Mouse (Mus musculus): ENCODE measurements around the gene Ccdc58. TPM values are rescaled to one million over a fixed set of nuclear protein-coding genes. Genes with fewer than 3 reads are reported as not detected.
"Not testable (repeated sequence)": the region's sequence is repeated elsewhere in the genome, so short reads cannot be mapped to it uniquely, and the experiment has no call there.

Gene Ccdc58
- polyA plus RNA-seq, 1 experiment from 2014 or later: 78.4 TPM

DNA sequence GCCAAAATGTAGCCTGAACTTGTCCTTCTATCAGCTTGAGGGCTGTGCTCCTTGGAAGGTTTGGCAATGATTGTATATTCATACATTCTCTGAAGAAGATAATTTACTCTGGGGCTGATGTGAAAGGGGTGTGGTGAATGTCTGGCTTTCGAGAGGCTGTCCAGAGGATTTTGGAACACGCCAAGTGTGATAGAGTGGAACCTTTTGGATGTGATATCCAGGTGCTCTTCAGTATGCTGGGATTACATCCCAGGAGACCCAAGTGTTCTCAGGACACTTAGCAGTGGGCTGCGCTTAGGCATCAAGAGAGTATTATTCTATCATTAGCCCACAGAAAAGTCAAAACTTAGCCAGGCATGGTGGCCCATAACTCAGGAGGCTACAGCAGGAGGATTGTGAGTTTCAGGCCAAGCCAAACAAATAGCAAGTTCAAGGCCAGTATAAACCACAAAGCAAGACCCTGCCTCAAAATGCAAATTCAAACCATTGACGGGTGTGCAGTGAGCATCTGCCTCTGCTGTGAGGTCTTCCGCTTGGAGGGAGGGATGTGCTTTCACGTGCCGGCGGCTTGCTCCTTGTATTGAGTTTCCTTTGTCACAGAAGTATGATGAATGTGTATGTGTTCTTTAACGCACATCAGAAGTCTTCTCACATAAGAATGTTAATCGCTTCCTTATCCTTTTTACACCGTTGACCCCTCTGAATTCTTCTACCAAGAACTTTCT lies 19.5 kb downstream of the Ccdc58 start:
- no peak for DNase-seq (ENCODE audit: low spot score)
- H3K27ac ChIP-seq (ENCODE audit: low read depth, low read length): no peak overlapping the region
- 86% methylated on average over 11 of the region's 11 CpGs for WGBS
- H3K4me3 ChIP-seq (ENCODE audit: low read depth, low read length): no peak overlapping the region
- H3K9ac ChIP-seq (ENCODE audit: low read depth, low read length): no peak overlapping the region
- ATAC-seq (ENCODE audit: low FRiP score): no peak
- no peak overlapping the region for H3K4me2 ChIP-seq (replicated peaks; ENCODE audit: low read depth, low read length)
- H3K9me3 ChIP-seq (ENCODE audit: control insufficient read depth, low read length): no peaks in the 10 kb centered on the region
- H3K36me3 ChIP-seq (ENCODE audit: control insufficient read depth, insufficient read depth, low read length): no peaks in the 10 kb centered on the region
- H3K27me3 ChIP-seq (ENCODE audit: control insufficient read depth, insufficient read depth, low read length): no peaks in the 10 kb centered on the region
- no peaks in the 10 kb centered on the region for H3K4me1 ChIP-seq (replicated peaks; ENCODE audit: control insufficient read depth, insufficient read depth, low read length)

DNA sequence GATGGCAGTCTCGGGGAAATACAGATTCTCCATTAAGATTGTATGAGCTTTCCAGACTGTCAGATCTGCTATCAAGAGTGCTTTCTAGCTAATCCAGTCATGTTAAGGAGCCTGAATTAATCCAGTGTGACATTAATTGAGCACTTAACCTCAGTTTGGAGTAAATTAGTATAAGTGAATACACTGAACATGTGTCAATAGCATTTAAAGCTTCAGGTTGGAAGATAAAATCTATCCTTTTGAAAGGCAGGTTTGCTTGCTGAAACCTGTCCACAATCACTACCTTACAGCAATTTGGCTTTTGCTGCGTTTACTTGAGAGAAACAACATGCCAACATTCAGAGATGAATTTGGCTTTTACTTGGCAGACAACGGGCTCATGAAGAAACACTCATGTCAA lies 22.6 kb downstream of the Ccdc58 start:
- 88% methylated on average over 3 of the region's 3 CpGs for WGBS
- Histone ChIP-seq H3K4me3 (ENCODE audit: low read depth, low read length) (no peak overlapping the region), H3K36me3 (ENCODE audit: control insufficient read depth, insufficient read depth, low read length) (no peaks in the 10 kb centered on the region), H3K4me2 (replicated peaks; ENCODE audit: low read depth, low read length) (no peak overlapping the region), H3K9me3 (ENCODE audit: control insufficient read depth, low read length) (no peaks in the 10 kb centered on the region), H3K27me3 (ENCODE audit: control insufficient read depth, insufficient read depth, low read length) (no peaks in the 10 kb centered on the region), H3K9ac (ENCODE audit: low read depth, low read length) (no peak overlapping the region), H3K27ac (ENCODE audit: low read depth, low read length) (no peak overlapping the region), H3K4me1 (replicated peaks; ENCODE audit: control insufficient read depth, insufficient read depth, low read length) (no peaks in the 10 kb centered on the region)
- DNase-seq (ENCODE audit: low spot score) (no peak), ATAC-seq (ENCODE audit: low FRiP score) (no peak)

DNA sequence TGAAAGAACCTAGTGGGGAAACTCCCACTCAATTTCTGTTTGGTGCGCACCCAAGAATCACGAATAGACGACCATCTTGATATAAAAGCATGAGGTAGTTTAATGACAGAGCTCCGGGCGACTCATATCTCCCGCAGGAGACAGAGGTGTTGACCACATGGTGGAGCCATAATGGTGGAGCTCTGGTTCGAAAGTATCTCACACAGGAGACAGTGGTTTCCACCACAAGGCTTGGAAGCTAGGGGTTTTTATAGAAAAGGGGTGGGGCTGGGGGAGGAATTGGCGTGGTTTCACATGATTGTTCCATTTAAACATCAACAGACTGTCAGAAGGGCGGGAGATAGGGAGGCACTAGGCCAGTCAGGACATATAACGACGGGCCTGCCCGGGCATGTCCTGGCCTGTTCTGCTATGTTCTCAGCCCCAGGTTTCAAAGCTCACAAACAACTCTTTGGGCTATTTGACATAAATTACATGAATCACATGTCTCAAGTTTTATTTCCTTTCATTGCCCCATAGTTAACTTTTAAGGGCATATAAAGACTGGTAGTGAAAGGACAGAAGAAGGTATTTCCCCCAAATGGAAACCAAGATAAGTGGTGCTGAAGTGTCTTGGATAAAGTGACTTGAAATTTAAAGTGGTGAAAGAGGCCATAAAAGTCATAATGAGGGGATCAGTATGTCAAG lies 26.5 kb downstream of the Ccdc58 start:
- not testable (repeated sequence) for H3K4me2 ChIP-seq (replicated peaks; ENCODE audit: low read depth, low read length); H3K27me3 ChIP-seq (ENCODE audit: control insufficient read depth, insufficient read depth, low read length); ATAC-seq (ENCODE audit: low FRiP score); H3K4me1 ChIP-seq (replicated peaks; ENCODE audit: control insufficient read depth, insufficient read depth, low read length); H3K36me3 ChIP-seq (ENCODE audit: control insufficient read depth, insufficient read depth, low read length); H3K9me3 ChIP-seq (ENCODE audit: control insufficient read depth, low read length); H3K4me3 ChIP-seq (ENCODE audit: low read depth, low read length); DNase-seq (ENCODE audit: low spot score); H3K27ac ChIP-seq (ENCODE audit: low read depth, low read length); H3K9ac ChIP-seq (ENCODE audit: low read depth, low read length)
- 92% methylated on average over 12 of the region's 12 CpGs for WGBS

DNA sequence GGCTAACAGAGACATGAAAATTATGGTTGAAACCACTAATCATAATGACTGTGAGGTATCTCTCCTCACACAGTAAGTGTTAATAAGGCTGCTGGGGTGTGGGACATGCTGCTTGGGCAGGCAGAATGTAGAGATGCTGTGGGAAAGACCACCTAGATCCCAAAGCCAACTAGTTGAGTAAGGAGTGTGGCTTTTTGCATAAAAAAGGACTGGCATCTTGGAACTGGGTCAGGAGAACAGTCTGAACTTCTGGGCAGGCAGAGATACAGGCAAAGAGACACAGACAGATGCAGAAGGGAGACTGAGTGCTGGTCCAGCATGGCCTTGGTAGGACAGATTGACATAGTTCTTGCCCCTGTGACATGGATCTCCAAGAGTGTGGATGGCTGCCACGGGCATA lies 30.0 kb downstream of the Ccdc58 start:
- Histone ChIP-seq H3K36me3 (ENCODE audit: control insufficient read depth, insufficient read depth, low read length) (no peaks in the 10 kb centered on the region), H3K9me3 (ENCODE audit: control insufficient read depth, low read length) (no peaks in the 10 kb centered on the region), H3K4me2 (replicated peaks; ENCODE audit: low read depth, low read length) (no peak overlapping the region), H3K4me3 (ENCODE audit: low read depth, low read length) (no peak overlapping the region), H3K27me3 (ENCODE audit: control insufficient read depth, insufficient read depth, low read length) (no peaks in the 10 kb centered on the region), H3K4me1 (replicated peaks; ENCODE audit: control insufficient read depth, insufficient read depth, low read length) (no peaks in the 10 kb centered on the region), H3K9ac (ENCODE audit: low read depth, low read length) (no peak overlapping the region), H3K27ac (ENCODE audit: low read depth, low read length) (no peak overlapping the region)
- ATAC-seq (ENCODE audit: low FRiP score): no peak
- 83% methylated on average over 1 of the region's 1 CpGs for WGBS
- DNase-seq (ENCODE audit: low spot score): no peak

DNA sequence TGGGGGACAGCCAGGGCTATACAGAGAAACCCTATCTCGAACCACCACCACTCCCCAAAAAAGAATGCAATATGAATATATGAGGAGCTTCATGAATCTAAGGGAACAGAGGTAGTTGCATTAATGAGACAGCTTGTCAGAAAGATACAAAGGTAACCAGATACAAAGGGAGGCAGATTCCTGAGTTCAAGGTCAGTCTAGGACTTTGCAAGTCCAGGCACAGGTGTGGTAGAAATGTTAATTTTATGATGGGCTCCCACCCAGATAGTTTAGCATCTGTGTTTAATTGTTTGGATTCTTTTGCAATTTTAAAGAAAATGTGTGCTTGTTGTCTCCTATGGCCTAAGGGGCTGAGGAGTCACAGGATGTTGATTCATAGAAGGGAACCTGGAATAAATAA lies 30.7 kb downstream of the Ccdc58 start:
- DNase-seq (ENCODE audit: low spot score): no peak
- no peak overlapping the region for H3K4me2 ChIP-seq (replicated peaks; ENCODE audit: low read depth, low read length)
- H3K9me3 ChIP-seq (ENCODE audit: control insufficient read depth, low read length): no peaks in the 10 kb centered on the region
- no peak overlapping the region for H3K4me3 ChIP-seq (ENCODE audit: low read depth, low read length)
- no peak overlapping the region for H3K9ac ChIP-seq (ENCODE audit: low read depth, low read length)
- H3K36me3 ChIP-seq (ENCODE audit: control insufficient read depth, insufficient read depth, low read length): no peaks in the 10 kb centered on the region
- H3K27me3 ChIP-seq (ENCODE audit: control insufficient read depth, insufficient read depth, low read length): no peaks in the 10 kb centered on the region
- WGBS: 85% methylated on average over 1 of the region's 1 CpGs
- no peak overlapping the region for H3K27ac ChIP-seq (ENCODE audit: low read depth, low read length)
- H3K4me1 ChIP-seq (replicated peaks; ENCODE audit: control insufficient read depth, insufficient read depth, low read length): no peaks in the 10 kb centered on the region
- ATAC-seq (ENCODE audit: low FRiP score): no peak

DNA sequence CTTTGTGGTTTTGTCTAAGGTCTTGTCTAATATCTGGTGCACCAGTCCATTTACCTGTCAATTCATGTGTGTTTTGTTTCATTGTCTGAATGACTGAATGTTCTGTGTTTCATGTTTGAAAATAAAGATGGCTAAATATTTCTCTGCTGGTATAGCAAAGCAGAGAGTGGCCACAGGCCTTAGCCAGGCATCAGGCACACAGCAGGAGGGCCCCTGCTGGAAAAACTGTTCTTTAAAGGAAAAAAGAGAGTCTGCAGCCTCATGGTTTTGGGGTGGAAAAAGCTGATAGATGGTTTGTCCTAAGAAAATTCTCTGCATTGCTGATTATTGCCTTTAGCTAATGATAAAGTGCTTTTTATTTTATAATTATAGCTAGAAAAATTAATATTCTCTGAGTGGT lies 40.0 kb downstream of the Ccdc58 start:
- not testable (repeated sequence) for H3K36me3 ChIP-seq (ENCODE audit: control insufficient read depth, insufficient read depth, low read length); H3K4me3 ChIP-seq (ENCODE audit: low read depth, low read length); H3K9me3 ChIP-seq (ENCODE audit: control insufficient read depth, low read length); H3K4me2 ChIP-seq (replicated peaks; ENCODE audit: low read depth, low read length); H3K9ac ChIP-seq (ENCODE audit: low read depth, low read length); H3K27me3 ChIP-seq (ENCODE audit: control insufficient read depth, insufficient read depth, low read length); DNase-seq (ENCODE audit: low spot score); ATAC-seq (ENCODE audit: low FRiP score); H3K27ac ChIP-seq (ENCODE audit: low read depth, low read length); H3K4me1 ChIP-seq (replicated peaks; ENCODE audit: control insufficient read depth, insufficient read depth, low read length)

DNA sequence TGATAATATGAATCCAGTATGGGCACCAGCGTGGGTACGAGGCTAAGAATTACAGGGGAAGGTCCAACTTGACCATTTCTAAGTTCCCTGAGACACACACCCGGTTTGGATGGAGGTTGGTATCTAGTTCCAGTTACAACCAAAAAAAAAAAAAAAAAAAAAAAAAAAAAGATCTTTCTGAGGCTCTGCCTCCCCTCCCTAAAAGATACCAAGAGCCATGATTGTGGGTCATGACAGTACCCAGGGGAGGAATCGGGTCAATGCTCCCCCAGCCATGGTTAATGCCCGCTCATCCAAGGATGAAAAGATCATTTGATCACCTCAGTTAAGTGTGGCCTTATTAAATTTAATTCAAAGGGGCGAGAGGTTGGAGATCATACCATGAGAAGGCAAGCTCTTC lies 44.3 kb downstream of the Ccdc58 start:
- not testable (repeated sequence) for DNase-seq (ENCODE audit: low spot score); H3K4me1 ChIP-seq (replicated peaks; ENCODE audit: control insufficient read depth, insufficient read depth, low read length); ATAC-seq (ENCODE audit: low FRiP score); H3K9me3 ChIP-seq (ENCODE audit: control insufficient read depth, low read length); H3K4me3 ChIP-seq (ENCODE audit: low read depth, low read length); H3K27ac ChIP-seq (ENCODE audit: low read depth, low read length); H3K9ac ChIP-seq (ENCODE audit: low read depth, low read length); H3K36me3 ChIP-seq (ENCODE audit: control insufficient read depth, insufficient read depth, low read length); H3K4me2 ChIP-seq (replicated peaks; ENCODE audit: low read depth, low read length); H3K27me3 ChIP-seq (ENCODE audit: control insufficient read depth, insufficient read depth, low read length)
- WGBS: 89% methylated on average over 6 of the region's 6 CpGs

DNA sequence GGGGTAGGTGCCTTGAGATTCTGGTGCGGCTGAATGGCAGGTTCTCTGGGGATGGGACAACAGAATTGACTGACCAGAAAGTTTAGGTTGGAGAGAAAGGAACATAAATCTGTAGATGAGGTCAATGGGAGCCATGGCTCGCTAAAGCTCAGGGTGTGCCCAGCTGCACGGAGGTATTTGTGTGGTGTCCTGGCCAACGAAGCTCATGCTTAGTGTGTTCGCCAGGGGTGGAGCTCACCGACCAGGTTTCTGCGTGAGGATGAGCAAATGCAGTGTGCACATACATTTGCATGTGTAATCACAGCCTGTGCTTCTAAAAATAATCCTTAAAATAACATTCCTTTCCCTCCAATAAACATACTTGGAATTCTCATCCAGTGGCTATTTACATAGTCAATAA lies 56.6 kb downstream of the Ccdc58 start:
- H3K9ac ChIP-seq (ENCODE audit: low read depth, low read length): no peak overlapping the region
- H3K36me3 ChIP-seq (ENCODE audit: control insufficient read depth, insufficient read depth, low read length): no peaks in the 10 kb centered on the region
- no peak overlapping the region for H3K4me3 ChIP-seq (ENCODE audit: low read depth, low read length)
- no peaks in the 10 kb centered on the region for H3K9me3 ChIP-seq (ENCODE audit: control insufficient read depth, low read length)
- H3K4me2 ChIP-seq (replicated peaks; ENCODE audit: low read depth, low read length): no peak overlapping the region
- H3K27me3 ChIP-seq (ENCODE audit: control insufficient read depth, insufficient read depth, low read length): no peaks in the 10 kb centered on the region
- H3K4me1 ChIP-seq (replicated peaks; ENCODE audit: control insufficient read depth, insufficient read depth, low read length): no peaks in the 10 kb centered on the region
- WGBS: 95% methylated on average over 7 of the region's 7 CpGs
- DNase-seq (ENCODE audit: low spot score) (no peak), ATAC-seq (ENCODE audit: low FRiP score) (no peak)
- H3K27ac ChIP-seq (ENCODE audit: low read depth, low read length): no peak overlapping the region

DNA sequence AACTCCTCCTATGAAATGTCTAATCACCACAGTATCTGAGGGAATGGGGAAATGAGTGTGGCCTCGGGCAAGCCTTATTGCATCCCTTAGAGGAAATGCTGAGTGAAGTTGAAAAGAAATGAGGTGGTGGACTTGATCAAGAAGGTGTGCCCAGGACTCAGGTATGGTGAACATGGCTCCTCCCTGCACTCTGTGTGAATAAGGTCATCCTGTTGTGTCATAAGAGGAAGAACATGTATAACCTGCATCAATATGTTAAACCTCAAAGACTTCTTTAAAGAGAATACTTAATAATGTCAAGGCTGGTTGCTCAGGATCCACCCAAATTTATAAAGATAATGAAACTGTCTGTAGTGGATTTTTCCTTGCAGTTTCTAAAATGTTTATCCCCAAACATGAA lies 59.7 kb downstream of the Ccdc58 start, which contains the start of gene Csta1:
Csta1 (minus strand) TSS at position 101 of the 400 bp plus-strand sequence.
- Histone ChIP-seq H3K9me3 (ENCODE audit: control insufficient read depth, low read length) (no peaks in the 10 kb centered on the region), H3K4me1 (replicated peaks; ENCODE audit: control insufficient read depth, insufficient read depth, low read length) (no peaks in the 10 kb centered on the region), H3K27me3 (ENCODE audit: control insufficient read depth, insufficient read depth, low read length) (no peaks in the 10 kb centered on the region), H3K4me2 (replicated peaks; ENCODE audit: low read depth, low read length) (no peak within 1 kb of the TSS), H3K27ac (ENCODE audit: low read depth, low read length) (no peak within 1 kb of the TSS), H3K36me3 (ENCODE audit: control insufficient read depth, insufficient read depth, low read length) (no peaks in the 10 kb centered on the region), H3K9ac (ENCODE audit: low read depth, low read length) (no peak within 1 kb of the TSS), H3K4me3 (ENCODE audit: low read depth, low read length) (no peak within 1 kb of the TSS)
- ATAC-seq (ENCODE audit: low FRiP score) (no peak), DNase-seq (ENCODE audit: low spot score) (no peak)
- 78% methylated on average over 1 of the region's 1 CpGs for WGBS
